Mouse (Mus musculus): ENCODE results near the gene Apoc4.
"Not testable (repeated sequence)": the region's sequence is repeated elsewhere in the genome, so short reads cannot be mapped to it uniquely, and the experiment has no call there.

Gene Apoc4

DNA sequence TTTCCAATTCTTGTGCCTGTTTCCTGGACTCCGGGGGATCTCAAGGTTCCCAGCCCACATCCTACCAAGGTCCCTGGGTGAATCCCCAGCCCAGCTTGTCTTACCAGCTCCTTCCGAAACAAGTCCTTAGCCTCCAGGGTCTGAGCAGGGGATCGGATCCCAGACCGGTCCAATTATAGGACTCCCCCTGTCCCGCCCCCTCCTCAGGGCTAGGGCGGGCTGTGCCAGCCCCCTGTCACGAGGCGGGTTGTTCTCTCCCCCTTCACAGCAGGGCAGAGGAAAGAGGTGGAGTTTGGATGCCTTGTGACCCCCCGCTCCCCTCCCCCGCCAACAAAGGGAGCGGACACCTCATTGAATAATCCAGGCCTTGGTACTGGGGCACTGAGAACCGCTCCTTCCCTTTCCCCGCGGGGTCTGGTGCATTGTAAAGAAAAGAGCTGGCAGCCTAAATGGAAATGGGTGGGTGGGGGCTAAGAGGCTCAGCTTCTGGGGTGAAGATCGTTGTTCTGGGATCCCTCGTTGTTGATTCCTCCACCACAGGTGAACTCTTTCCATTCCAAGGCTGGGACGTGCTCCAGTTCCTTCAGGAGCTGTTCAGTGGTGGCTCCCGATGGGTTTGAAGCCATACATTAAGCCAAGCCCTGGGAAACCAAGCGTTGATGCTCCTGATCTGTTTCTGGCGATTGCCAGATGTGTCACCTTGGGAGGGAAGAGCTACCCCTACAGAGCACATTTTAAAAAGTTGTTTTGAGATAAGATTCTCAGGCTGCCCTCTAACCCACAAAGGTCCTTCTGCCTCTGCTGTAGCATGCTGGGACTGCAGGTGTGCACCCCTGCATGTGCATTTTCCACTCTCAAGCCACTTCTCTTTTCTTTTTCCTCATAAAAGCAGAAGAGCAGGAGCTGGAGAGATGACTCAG, 17.9 kb upstream of the Apoc4 start, which contains the start of gene Apoe:
Gene Apoe, minus strand, starts transcription at position 282 of the 920 bp plus-strand sequence.
- DNase-seq, result peak; percentile 60

DNA sequence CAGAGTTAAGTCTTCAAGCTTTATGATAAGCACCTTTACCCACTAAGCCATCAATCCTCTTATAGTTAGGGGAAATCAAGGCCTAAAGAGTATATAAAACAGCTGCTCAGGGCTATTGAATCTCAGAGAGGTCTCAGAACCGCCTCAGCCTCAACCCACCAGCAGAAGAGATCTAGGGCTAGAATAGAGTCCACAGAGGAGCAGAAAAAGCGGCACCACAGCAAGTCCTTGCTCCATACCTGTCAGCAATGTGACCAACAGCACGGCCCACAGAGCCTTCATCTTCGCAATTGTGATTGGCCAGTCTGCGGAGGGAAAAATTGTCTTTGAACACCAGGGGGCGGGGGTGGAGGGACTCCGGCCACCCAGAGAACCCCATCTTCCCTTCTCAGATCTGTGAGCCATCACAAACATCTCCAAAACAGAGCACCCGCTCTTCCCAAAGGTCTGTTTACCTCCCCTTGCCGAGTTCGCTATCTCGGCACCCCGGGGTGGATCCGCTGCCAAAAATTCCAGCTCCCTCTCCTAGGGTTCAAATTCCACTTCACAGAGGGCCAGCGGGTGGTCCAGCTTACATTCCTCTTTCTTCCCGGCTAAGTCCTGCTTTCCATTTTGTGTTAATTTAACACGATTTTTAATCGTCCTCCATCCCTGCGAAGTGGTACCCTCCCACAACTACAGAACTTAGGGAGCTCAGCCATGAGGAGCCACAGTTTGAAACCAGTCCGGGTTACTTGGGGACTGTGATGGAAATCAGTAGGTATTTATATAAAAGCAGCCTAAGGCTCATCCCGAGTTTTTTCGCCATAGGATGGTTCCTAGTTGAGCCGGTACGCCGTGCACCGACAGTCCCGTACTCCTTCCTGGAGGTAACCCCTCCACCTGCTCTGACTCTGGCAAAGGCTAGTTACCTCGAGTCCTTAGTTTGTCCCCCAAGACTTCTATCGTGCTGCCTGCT, 16.9 kb upstream of the Apoc4 start:
- no peak for DNase-seq

DNA sequence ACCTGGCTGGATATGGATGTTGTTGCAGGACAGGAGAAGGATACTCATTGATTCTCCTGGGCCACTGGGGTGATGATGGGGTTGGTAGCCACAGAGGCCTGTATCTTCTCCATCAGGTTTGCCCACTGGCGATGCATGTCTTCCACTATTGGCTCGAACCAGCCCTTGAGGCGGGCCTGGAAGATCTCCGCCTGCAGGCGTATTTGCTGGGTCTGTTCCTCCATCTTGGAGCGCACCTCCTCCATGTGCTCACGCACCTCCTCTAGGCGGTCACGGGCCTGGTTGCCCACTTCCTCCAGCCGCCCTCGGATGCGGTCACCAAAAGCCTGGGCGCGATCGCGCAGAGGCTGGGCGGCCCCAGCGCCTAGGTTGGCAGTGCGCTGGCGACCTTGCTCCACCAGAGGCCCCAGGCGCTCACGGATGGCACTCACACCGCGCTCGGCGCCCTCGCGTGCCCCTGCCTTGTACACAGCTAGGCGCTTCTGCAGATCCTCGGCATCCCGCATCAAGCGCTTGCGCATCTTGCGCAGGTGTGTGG, 15.1 kb upstream of the Apoc4 start:
- DNase-seq, result no peak

DNA sequence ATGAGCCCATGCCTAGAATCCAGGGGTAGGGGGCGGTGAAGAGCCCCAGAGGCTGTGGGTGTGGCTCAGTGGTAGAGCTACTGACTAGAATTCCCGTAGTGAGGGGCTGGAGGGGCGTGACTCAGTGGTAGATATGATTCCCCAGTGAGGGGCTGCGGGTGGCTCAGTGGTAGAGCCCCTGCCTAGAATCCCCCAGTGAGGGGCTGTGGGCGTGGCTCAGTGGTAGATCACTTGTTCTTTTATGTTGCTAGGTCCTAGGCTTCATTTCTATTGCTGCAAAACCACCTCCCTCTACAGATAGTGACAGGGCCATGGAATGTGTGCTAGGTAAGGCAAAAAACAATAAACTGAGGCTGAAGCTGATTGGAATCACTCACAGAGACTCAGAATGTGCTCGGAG, 14.6 kb upstream of the Apoc4 start:
- no peak for DNase-seq

DNA sequence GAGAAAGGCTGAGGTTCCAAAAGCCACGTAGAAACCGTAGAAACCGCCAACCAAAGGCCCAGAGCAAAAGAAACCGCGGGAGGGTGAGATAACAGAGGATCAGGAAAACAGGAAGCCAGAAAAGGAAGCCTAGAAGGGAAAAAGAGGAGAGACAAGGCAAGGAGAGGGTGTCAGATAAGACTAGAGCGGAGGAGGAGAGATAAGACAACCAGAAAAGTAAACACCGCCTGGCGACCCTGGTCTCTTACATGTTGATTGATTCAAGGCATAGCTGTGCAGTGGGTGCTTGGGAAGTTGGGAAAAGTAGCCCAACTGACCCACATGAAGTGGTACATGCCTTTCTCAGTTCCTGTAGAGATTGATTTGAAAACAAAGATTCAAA, 13.9 kb upstream of the Apoc4 start:
- DNase-seq, result no peak

DNA sequence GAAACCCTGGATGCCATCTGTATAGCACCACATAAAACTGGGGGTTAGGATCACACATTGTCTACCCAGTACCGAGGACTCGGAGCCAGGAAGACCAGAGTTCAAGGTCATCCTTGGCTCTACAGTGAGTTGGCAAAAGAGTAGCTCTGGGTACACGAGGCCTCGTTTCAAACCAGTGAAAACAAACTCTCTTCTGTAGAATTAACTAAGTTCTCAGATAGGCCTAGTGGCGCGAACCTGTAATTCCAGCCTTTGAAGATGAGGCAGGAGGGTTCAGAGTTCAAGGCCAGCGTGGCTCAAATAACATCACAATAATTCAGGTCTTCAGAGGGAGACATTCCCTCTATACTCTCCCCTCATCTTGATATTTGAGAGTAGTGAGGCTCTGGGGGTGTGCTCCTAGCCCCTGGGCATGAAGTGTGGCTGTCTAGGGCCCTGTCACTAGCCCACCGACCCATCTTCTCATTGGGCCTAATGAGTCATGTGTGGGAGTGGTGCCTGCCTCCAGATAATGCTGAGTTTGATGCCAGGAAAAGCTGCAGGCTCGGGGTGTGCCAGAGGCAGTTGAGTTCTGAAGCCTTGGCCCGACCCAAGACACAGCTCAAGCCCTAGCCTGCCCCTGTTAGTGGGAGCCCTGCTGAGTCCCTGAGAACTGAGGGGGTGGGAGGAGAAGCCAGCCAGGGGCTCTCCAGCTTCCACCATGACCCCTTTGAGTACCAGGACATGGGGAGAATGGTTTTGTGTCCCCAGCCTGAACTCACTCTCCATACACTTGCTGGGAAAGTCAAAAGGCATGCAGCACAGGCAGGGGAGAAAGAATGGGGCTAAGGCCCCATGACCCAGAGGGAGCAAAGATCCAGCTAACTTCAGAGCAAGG, 13.3 kb upstream of the Apoc4 start:
- no peak for DNase-seq

DNA sequence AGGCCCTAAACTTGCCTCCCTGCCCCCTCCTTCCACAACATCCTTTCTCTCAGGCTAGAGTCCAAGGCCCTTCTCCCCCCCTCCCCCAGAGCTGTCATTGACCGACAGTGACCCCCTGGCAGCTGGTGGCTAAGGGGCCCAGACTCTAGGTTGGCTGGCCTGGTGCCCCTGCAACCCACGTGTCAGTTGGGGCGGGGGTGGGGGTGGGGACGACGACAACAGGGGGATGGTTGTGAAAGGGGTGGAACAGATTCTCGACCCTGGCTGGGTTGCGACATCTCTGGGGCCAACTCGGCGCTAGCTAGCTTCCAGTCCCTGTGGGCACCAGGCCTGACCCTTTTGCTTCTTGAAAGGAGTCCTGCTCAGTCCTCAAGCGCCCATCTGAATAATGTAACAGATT, 12.1 kb upstream of the Apoc4 start:
- DNase-seq, result peak; percentile 59

DNA sequence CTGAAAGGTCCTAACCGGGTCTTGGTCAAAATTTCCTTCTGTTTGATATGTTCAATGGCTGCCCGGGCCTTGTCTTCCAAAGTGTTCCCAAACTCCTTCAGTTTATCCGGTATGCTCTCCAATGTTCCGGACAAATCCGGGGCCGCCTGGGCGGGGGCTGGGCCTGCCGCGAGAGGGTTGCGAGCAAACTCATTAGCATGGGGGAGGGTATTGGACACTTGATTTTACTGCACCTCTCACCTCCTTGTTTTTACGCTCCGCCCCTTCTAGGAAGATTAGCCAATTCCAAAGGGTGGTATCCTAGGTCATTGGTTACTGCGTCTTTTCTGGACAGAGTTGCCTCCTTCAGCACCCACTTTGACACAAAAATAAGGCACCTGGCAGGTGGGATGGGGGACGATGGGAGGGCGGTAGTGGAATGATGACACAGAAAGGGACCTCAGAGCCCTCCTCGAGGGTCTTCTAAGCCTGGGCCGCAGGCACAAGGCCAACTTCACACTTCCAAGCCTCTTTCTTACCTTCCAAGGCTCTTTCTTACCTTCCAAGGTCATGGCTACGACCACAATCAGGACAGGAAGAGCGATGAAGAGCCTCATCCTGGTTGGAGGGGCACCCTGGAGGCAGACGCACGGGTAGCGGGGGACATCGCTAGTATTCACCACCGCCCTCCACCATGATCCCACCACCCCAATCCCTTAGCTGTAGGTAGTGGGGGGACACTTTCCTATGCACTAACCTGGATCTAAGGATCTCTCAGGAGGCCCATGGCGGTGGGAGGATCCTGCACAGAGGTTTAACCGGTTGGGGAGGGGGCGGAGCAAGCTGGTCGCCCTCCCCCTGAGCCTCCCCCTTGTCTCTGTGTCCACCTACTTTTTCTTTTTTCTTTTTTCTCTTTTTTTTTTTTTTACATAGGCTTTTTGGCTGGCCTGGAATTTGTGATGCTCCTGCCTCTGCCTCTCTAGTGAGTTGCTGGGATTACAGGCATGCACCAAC, 10.9 kb upstream of the Apoc4 start, which contains the start of gene Apoc1:
Gene Apoc1, minus strand, starts transcription at position 788 of the 993 bp plus-strand sequence.
- no peak for DNase-seq

DNA sequence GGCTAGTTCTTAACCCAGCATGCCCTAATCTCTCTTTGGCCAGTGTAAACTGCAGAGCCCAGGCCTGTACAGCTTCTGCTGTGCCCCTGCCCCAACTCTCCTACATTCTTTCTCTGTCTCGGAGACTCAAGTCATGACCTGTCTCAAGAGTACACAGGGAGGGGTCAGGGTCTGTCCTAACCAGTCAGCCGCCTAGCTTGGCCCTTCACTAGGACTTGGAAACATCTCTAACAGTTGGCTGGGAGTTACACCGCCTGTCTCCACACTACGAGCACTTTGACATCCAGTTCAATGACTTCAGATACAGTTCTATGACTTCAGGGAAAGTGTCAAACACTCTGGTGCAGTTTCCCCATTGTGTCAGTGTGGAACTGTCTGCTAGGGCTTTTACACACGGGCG, 10.2 kb upstream of the Apoc4 start:
- no peak for DNase-seq

DNA sequence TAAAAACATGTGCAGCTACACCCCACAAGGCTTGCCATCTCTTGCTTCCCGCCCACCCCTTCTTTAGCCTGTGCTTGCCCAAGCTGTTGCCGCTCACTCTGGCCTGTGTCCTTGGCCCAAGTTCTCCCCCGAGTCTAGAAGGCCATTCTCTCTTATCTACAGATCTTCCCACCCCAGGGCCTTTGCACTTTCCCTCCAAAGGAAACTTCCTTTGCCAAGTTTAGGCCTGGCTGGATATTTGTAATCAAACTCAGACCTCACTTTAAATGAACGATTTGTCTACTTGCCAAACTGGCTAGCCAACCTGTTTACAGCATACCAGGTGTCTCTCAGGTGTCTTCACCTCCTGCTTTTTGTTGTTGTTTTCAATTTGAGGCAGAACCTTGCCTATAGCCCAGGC, 9.6 kb upstream of the Apoc4 start:
- no peak for DNase-seq

DNA sequence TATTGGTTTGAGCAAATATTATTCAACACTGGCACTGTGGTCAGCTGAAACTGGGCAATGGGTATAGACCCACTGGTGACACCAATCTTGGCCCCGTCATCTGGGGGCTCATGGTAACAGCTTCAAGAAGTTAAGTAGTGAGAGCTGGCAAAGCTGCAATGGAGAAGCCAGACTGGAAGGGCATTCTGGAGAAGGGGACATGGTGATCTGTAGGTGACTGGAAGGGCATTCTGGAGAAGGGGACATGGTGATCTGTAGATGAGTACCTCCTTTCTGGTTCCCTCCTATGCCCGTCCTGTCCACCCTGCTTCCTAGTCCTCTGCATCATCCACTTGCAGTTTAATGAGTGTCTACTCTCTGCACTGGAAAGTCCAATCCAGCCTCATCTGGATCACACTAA, 7.3 kb upstream of the Apoc4 start:
- DNase-seq, result no peak

DNA sequence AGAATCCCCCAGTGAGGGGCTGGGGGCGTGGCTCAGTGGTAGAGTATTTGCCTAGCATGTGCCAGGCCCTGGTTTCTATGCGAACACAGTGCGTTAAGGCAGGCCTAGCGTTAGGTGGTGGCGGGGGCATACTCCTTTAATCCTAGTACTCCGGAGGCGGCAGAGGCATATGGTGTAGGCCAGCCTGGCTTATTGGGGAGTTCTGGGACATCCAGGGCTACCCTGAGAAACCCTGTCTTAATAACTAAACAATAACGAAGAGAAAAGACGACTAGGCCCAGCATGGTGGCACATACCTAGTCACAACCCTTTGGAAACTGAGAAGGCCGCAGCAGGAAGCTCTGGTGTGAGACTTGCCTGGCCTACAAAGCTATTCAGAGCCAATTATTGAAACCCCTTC, 6.8 kb upstream of the Apoc4 start:
- no peak for DNase-seq

DNA sequence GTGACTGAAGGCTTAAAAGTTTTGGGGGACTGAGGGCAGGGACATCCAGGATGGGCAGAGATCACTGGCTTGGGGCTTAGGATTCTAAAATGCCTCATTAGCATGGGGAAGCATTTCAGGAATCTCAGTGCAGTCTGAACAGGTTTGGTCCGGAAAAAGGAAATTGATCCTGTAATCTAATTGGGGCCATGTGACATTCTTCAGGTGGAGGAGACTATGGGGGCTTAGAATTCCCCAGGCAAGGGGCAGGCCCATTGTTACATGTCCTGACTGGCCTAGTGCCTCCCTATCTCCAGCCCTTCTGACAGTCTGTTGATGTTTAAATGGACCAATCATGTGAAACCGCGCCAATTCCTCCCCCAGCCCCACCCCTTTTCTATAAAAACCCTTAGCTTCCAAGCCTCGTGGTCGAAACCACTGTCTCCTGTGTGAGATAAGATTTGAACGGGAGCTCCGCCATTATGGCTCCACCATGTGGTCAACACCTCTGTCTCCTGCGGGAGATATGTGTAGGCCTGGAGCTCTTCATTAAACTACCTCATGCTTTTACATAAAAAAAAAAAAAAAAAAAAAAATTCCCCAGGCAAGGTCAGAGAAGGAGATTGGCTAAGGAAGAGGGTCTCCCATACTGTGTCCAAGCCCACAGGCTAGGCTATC, 5.8 kb upstream of the Apoc4 start:
- not testable (repeated sequence) for DNase-seq

DNA sequence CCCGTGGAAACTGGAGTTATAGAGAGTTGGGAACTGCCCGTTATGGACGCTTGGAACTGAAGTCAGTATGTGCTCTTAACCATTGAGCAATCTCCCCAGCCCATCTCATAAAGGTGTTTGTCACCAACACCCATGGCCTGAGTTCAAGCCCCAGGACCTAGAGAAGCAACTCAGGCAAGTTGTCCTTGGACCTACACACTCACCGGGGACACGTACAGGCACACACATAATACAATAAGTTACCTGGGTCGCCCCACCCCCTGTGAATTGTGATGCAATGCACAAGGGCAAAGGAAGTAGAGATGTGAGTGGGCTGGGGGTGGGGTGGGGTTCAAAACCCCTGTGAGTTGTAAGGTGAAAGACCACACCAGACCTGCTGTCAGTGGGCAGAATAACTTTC, 5.2 kb upstream of the Apoc4 start:
- DNase-seq, result no peak

DNA sequence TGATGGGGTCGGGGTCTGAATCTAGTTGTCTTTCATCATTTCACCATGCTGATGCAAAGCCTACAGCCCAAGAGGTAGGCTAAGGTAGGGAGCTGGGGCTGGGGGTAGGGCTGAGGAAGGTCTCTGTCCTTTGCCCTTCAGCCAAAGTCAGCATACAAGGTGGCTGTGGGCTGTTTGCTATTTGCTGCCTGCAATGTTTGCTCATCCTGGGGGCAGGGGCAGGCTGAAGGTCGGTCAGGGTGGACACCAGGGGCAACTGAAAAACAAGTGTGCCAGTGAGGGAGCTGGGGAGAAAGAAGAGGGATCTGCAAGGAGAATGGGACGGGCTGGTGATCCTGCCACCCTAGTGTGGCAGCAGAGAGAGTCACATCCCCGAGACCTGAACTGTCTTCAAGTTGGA, 4.1 kb upstream of the Apoc4 start:
- DNase-seq, result no peak

DNA sequence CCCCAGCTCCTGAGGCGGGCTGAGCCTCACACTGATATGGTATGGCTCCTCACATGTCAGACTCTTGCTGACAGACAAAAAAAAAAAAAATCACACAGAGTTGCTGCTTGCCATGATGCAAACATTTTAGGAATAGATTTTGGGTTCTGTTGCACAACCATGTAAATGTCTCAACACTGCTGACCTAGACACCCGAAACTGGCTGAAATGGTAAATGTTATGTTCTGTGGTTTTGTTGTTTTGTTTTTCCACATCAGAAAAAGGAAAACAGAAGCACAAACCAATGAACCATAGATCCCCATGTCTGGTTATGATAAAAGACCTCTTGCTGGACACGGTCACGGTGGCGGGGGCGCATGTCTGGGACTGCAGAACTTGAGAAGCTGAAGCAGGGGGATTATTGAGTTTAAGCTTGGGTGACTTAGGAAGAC, 2.5 kb upstream of the Apoc4 start:
- no peak for DNase-seq

DNA sequence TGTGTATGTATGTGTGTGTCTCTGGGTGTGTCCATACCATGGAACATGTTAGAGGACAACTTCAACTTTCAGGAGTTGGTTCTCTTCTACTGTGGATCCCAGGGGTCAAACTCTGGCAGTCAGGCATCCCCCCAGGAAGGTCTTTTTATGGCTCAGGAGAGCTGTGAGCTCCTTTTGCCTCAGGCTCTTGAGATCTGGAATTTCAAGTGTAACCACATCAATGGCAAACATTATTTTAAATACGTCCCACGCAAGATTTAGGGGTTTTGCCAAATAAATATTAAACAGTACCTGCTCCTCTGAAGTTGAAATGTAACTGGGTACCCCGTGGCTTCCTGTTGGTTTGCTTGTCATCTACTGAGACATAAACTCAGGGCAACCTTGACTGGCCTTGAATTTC, 1.7 kb upstream of the Apoc4 start:
- DNase-seq, result no peak

DNA sequence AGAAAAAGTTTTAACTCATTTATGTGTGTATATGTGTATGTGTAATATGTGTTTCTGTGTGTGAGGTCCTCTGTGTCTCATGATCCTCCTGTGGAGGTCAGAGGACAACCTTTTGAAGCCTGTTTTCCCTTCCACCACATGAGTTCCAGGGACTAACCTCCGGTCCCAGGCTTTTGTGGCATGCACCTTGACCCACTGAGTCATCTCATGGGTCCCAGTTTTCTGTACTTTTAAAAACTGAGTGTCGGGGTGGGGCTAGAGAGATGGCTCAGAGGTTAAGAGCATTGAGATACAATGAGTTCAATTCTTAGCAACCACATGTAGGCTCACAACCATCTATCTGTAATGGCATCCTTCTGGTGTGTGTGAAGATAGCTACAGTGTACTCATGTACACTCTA, 577 bp downstream of the Apoc4 start:
- DNase-seq, result no peak

DNA sequence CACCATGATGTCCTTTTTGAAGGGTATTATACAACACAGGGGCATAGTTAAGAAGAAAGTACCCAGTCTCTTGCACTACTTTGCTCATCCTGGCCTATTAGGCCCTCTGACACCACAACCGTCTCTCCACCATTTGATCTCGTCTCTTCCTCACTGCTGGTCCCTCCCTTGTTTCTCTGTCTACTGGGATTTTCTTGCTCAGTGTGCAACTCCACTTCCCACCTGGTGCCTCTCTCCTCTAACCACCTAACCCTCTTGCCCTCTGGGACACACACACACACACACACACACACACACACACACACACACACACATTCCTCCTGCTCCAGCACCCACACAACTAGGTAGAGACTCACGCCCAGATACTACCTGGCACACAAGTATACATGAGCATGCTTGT, 2.4 kb downstream of the Apoc4 start:
- no peak for DNase-seq

DNA sequence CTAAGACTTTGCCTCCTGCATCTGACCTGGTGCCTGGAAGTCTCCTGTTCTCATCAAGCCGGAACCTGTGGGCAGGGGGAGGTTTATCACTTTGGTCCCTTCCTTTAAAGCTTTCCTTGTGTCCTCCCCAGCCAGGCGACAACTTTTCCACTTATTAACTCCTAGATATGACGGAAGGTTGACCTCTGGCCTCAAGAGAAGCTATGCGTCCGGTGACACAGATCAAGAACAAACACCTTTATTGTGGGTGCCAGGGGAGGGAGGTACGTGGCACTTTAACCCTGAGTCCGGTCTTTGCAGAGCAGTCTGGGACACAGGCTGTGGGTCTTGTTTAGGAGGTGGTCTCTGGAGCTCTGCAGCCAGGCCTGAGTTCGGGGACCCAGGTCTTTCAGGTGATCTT, 3.4 kb downstream of the Apoc4 start, which contains the start of gene Apoc2:
Gene Apoc2, minus strand, starts transcription at position 70 of the 400 bp plus-strand sequence.
- no peak for DNase-seq

Data from right cerebral cortex, postnatal 4 days (tissue).